Mouse (Mus musculus): ENCODE results near the gene Hsf2bp. TPM values are rescaled to one million over a fixed set of nuclear protein-coding genes. Genes with fewer than 3 reads are reported as not detected.

Gene Hsf2bp
- polyA plus RNA-seq, 1 experiment from 2014 or later: 0.42 TPM

DNA sequence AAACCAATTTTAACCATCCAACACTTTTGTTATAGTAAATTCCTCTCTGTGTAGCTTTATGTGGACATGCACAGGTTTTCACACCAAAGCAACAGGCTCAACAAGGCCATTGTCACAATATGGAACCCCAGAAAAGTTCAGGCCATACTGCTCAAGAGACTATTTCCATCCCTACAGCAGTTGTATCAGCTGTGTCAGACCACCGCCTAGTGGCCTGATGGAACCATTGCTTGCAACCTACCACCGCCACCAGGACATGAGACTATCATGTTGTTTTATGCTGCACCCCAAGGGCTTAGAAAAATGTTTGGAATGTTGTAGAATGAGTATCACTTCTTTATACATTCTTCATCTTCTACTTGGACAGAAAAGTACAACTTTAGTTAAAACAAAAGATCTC, 10.8 kb downstream of the Hsf2bp start:
- Histone ChIP-seq H3K4me1 (ENCODE audit: insufficient read depth) (0 out of 2 replicates have a peak, but pooled peaks cover under 1% of the 10 kb centered on the region), H3K27me3 (ENCODE audit: insufficient read depth, low read length) (no peaks in the 10 kb centered on the region), H3K9ac (replicated peaks) (no peak overlapping the region), H3K4me3 (ENCODE audit: low read depth, low read length) (no peak overlapping the region), H3K27ac (ENCODE audit: low read depth) (no peak overlapping the region), H3K4me2 (ENCODE audit: low read depth, low read length) (no peak overlapping the region), H3K9me3 (ENCODE audit: low read length) (no peaks in the 10 kb centered on the region), H3K36me3 (replicated peaks; ENCODE audit: insufficient read depth, low read length) (no peaks in the 10 kb centered on the region)
- TF ChIP-seq CTCF (IDR thresholded peaks at IDR 0.05; ENCODE audit: low read depth): peak; percentile 95
- no peak for TF ChIP-seq EP300 (IDR thresholded peaks at IDR 0.05; ENCODE audit: low read depth)
- ATAC-seq (peak; percentile 70; the same call in 1 of the 2 replicates), DNase-seq (peak; percentile 64)
- 11% methylated on average over 2 of the region's 2 CpGs for WGBS (ENCODE audit: insufficient replicate concordance)

DNA sequence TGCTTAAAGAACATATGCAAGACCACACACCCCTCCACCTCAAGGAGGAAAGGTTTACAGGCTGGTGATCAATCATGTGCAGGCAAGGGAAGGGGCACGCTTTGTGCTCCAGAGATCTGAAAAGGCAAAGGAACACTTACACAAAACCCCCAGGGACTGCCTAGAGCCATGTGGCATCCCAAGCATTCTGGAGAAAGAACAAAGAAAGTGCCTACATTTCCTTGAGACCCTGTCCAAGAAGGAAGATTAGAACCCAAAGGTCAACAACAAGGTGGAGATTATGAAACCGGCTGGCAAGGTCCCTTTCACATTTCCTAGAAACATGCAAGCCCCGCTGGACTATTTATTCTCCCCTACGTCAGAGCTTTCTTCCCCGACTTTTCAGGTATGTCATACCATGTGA, 11.5 kb downstream of the Hsf2bp start:
- Histone ChIP-seq H3K4me2 (ENCODE audit: low read depth, low read length) (no peak overlapping the region), H3K4me1 (ENCODE audit: insufficient read depth) (no peaks in the 10 kb centered on the region), H3K27me3 (ENCODE audit: insufficient read depth, low read length) (no peaks in the 10 kb centered on the region), H3K27ac (ENCODE audit: low read depth) (no peak overlapping the region), H3K4me3 (ENCODE audit: low read depth, low read length) (no peak overlapping the region), H3K36me3 (replicated peaks; ENCODE audit: insufficient read depth, low read length) (no peaks in the 10 kb centered on the region), H3K9ac (replicated peaks) (no peak overlapping the region), H3K9me3 (ENCODE audit: low read length) (no peaks in the 10 kb centered on the region)
- DNase-seq: no peak
- WGBS (ENCODE audit: insufficient replicate concordance): 64% methylated on average over 5 of the region's 5 CpGs
- TF ChIP-seq CTCF (IDR thresholded peaks at IDR 0.05; ENCODE audit: low read depth) (no peak), EP300 (IDR thresholded peaks at IDR 0.05; ENCODE audit: low read depth) (no peak)
- no peak for ATAC-seq

DNA sequence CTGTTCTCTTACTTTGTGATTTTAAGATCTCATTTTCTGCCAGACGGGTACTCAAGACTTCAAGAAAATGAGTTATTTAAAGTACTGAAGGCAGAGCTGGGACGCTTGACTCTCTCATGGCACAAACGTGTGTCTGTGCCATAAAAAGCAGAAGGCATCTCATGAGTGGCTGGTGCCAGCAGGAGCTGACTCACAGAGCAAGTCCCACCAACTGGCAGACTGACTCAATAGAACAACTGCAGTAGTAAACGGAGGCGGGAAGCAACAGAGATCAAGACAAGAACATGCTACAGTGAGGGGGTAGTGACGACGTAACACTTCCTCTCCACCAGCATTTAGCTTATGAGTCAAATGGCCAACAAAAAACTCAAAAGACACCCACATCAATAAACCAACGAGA, 13.1 kb downstream of the Hsf2bp start:
- Histone ChIP-seq H3K4me2 (ENCODE audit: low read depth, low read length) (no peak overlapping the region), H3K9ac (replicated peaks) (no peak overlapping the region), H3K27me3 (ENCODE audit: insufficient read depth, low read length) (no peaks in the 10 kb centered on the region), H3K36me3 (replicated peaks; ENCODE audit: insufficient read depth, low read length) (no peaks in the 10 kb centered on the region), H3K4me1 (ENCODE audit: insufficient read depth) (no peaks in the 10 kb centered on the region), H3K4me3 (ENCODE audit: low read depth, low read length) (no peak overlapping the region), H3K9me3 (ENCODE audit: low read length) (no peaks in the 10 kb centered on the region), H3K27ac (ENCODE audit: low read depth) (no peak overlapping the region)
- TF ChIP-seq CTCF (IDR thresholded peaks at IDR 0.05; ENCODE audit: low read depth) (no peak), EP300 (IDR thresholded peaks at IDR 0.05; ENCODE audit: low read depth) (no peak)
- ATAC-seq (no peak), DNase-seq (no peak)
- 54% methylated on average over 8 of the region's 8 CpGs for WGBS (ENCODE audit: insufficient replicate concordance)

DNA sequence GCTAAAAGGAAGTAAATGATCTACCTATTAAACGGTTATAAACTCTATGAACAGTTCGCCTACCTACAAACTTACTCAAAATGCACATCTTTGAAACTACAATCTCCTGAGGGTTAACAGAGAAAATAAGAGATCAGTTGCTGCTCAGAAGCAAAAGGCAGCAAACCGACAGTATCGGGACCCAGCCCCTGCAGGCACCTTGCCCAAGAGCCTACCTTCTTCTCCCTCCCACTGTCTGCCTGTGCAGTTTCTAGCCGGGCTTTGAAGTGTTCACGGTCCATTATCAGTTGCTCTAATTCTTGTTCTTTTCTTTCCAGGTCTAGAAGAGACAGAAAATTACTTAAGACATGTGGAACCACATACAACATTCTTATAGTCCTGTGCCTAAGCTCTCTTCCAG, 13.6 kb downstream of the Hsf2bp start:
- no peak overlapping the region for H3K4me3 ChIP-seq (ENCODE audit: low read depth, low read length)
- H3K27me3 ChIP-seq (ENCODE audit: insufficient read depth, low read length): no peaks in the 10 kb centered on the region
- H3K9me3 ChIP-seq (ENCODE audit: low read length): no peaks in the 10 kb centered on the region
- H3K4me2 ChIP-seq (ENCODE audit: low read depth, low read length): no peak overlapping the region
- H3K4me1 ChIP-seq (ENCODE audit: insufficient read depth): no peaks in the 10 kb centered on the region
- H3K9ac ChIP-seq (replicated peaks): no peak overlapping the region
- DNase-seq (no peak), ATAC-seq (no peak)
- no peaks in the 10 kb centered on the region for H3K36me3 ChIP-seq (replicated peaks; ENCODE audit: insufficient read depth, low read length)
- no peak overlapping the region for H3K27ac ChIP-seq (ENCODE audit: low read depth)
- TF ChIP-seq EP300 (IDR thresholded peaks at IDR 0.05; ENCODE audit: low read depth) (no peak), CTCF (IDR thresholded peaks at IDR 0.05; ENCODE audit: low read depth) (no peak)
- 77% methylated on average over 6 of the region's 6 CpGs for WGBS (ENCODE audit: insufficient replicate concordance)

DNA sequence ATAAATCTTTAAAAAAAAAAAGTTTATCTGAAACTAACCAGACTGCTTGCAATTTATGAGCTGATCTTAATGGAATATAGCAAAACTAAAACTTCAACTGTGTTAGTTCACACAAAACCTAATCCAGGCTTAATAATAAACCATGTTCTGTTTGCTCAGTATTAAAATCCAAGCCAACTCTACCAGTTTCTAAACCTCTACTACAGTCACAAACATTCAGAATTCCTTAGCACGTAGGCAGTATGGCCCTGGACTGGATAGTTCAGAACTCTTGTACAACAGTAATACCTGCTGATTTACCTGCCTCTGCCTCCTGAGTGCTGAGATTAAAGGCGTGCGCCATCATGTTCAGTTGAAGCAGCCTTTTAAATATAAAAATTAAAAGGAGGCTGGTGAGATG, 14.2 kb downstream of the Hsf2bp start:
- Histone ChIP-seq H3K9me3 (ENCODE audit: low read length) (no peaks in the 10 kb centered on the region), H3K4me3 (ENCODE audit: low read depth, low read length) (no peak overlapping the region), H3K4me2 (ENCODE audit: low read depth, low read length) (no peak overlapping the region), H3K27ac (ENCODE audit: low read depth) (no peak overlapping the region), H3K9ac (replicated peaks) (no peak overlapping the region), H3K4me1 (ENCODE audit: insufficient read depth) (no peaks in the 10 kb centered on the region), H3K36me3 (replicated peaks; ENCODE audit: insufficient read depth, low read length) (no peaks in the 10 kb centered on the region), H3K27me3 (ENCODE audit: insufficient read depth, low read length) (no peaks in the 10 kb centered on the region)
- TF ChIP-seq EP300 (IDR thresholded peaks at IDR 0.05; ENCODE audit: low read depth) (no peak), CTCF (IDR thresholded peaks at IDR 0.05; ENCODE audit: low read depth) (no peak)
- no peak for DNase-seq
- 74% methylated on average over 3 of the region's 3 CpGs for WGBS (ENCODE audit: insufficient replicate concordance)
- ATAC-seq: no peak

DNA sequence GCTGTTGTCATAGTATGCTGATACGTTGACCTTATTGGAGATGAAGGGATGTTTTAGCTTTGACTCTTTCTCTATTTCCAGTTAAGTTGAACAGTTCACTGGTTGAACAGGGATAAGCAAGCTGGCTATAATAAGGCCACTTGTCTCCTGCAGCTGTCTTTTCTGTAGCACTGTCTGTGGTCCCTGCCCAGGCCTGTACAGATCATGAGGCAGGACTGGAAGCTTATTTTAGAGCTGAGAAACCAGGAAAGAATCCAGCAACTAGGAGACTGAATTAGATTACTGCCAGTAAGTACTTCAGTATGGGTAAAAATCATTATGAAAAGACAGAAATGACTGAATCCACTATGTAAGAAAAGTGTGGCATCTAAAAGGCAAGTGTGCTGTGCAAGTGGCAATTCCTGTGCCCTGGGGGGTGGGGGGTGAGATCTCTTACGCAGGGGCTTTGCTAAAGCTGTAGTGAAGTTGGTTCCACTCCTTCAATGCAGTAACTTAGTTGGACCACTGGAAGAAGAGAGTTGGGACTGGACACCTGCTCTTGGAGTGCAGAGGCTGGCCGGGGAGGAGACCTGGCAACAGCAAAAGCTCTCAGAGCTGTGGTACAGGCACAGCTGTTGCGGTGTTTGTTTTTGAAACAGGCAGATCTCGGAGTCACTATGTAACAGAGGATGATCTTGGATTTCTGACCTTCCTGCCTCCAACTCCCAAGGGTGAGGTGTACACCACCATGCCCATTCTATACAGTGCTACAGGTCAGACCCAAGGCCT, 17.8 kb downstream of the Hsf2bp start:
- Histone ChIP-seq H3K27me3 (ENCODE audit: insufficient read depth, low read length) (no peaks in the 10 kb centered on the region), H3K36me3 (replicated peaks; ENCODE audit: insufficient read depth, low read length) (no peaks in the 10 kb centered on the region), H3K4me1 (ENCODE audit: insufficient read depth) (no peaks in the 10 kb centered on the region), H3K9me3 (ENCODE audit: low read length) (no peaks in the 10 kb centered on the region), H3K27ac (ENCODE audit: low read depth) (no peak overlapping the region), H3K9ac (replicated peaks) (no peak overlapping the region), H3K4me3 (ENCODE audit: low read depth, low read length) (no peak overlapping the region), H3K4me2 (ENCODE audit: low read depth, low read length) (no peak overlapping the region)
- no peak for TF ChIP-seq EP300 (IDR thresholded peaks at IDR 0.05; ENCODE audit: low read depth)
- no peak for TF ChIP-seq CTCF (IDR thresholded peaks at IDR 0.05; ENCODE audit: low read depth)
- no peak for DNase-seq
- no peak for ATAC-seq
- WGBS (ENCODE audit: insufficient replicate concordance): 68% methylated on average over 5 of the region's 5 CpGs
